Mouse (Mus musculus): ENCODE results near the gene Scaf1.

Scaf1 gene

GRCm38 (mm10) chr7:45046853-45047350 lies 30.7 kb upstream of the Scaf1 start:
- intact Hi-C loops (cut with DNase I) = no loop called here

- intact Hi-C loops (cut with DNase I) = no loop called here
Observed at GRCm38 (mm10) chr7:45045741-45046140, 29.6 kb upstream of the Scaf1 start.

GRCm38 (mm10) chr7:45043307-45043706 lies 27.1 kb upstream of the Scaf1 start:
- intact Hi-C loops (cut with DNase I) = no loop called here

DNA sequence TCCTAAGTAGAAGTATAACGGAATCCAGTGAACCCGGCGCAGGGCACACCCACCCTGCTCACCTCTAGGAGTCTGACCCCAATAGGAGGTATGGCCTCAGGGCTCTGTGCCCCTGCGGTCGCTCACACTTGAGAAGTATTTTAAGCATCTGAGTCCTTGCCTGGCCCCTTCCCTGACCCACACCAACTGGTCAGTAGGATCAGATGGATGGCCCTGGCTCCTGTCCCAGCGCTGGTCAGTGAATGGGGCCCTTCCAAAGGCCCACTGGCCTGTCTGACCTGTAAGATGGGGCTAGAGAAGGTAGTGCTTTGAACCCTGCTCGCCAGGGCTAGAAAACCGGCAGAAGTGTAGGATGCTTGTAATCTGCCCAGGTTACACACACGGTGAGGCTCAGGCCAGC lies 24.7 kb upstream of the Scaf1 start:
- intact Hi-C loops (cut with DNase I) = no loop called here

DNA sequence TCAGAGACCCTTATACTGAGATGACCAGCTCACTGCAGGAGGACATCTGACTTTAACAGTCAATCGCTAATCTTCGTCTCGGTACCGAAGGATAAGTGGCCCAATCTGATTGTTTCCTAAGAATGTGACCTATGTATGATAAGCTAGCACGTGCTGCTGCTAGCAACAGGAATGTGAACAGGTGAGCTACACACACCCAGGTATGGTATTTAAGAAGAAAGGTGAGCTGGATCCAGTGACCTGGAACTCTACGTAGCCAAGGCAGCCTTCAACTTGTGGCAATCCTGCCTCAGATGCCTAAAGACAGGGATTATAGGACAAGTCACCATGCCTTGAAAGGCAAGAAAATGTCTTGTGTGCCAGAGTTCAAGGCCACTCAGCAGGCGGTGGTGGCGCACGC lies 22.2 kb upstream of the Scaf1 start:
- intact Hi-C loops (cut with DNase I) = loop anchor here (5.0 kb wide), 1 partner anchor 34 kb away; no protein-coding TSS in a partner anchor

GRCm38 (mm10) chr7:45037720-45038361 lies 21.7 kb upstream of the Scaf1 start:
- intact Hi-C loops (cut with DNase I) = loop anchor here (5.0 kb wide), 1 partner anchor 34 kb away; no protein-coding TSS in a partner anchor

DNA sequence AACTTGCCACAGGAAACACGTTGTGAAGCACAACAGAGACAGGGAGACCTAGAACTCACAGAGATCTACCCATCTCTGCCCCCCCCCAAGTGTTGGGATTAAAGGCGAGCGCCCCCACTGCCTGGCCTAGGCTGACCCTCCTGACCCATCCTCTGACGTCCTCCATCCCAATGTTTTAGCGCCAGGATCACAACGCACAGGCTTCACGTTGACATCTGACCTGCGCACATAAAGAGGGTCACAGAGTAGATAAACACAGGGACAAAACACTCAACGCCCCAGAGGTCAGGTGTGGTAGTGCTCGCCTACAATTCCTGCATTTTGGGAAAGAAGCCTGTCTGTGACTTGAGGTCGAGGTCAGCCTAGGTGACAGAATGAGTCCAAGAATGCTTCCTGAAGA lies 20.5 kb upstream of the Scaf1 start:
- intact Hi-C loops (cut with DNase I) = loop anchor here (5.0 kb wide), 1 partner anchor 36 kb away; no protein-coding TSS in a partner anchor

DNA sequence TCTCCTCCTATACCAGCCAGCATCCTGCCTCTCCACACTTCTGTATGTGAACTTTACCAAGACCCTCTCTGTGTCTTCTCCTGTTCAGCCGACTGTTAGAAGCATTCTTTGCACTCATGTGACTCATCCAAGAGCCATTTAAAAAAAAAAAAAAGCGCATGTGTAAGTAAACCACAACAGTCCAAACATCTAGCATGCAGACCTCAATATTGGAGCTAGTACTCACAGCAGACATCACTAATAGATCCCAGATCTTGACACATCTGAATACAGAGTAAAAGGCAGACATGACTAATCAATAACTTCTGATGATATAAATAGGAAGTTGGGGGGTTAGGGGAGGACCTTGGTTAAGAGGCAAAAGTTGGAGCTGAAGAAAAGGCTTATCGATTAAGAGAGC lies 19.5 kb upstream of the Scaf1 start:
- intact Hi-C loops (cut with DNase I) = loop anchor here (5.0 kb wide), 1 partner anchor 37 kb away; no protein-coding TSS in a partner anchor

GRCm38 (mm10) chr7:45033722-45034359 lies 17.7 kb upstream of the Scaf1 start:
- intact Hi-C loops (cut with DNase I) = no loop called here

- intact Hi-C loops (cut with DNase I) = no loop called here
Observed at GRCm38 (mm10) chr7:45030857-45031256, 14.7 kb upstream of the Scaf1 start.

GRCm38 (mm10) chr7:45029995-45030394 lies 13.8 kb upstream of the Scaf1 start:
- intact Hi-C loops (cut with DNase I) = no loop called here

GRCm38 (mm10) chr7:45028351-45028750 lies 12.2 kb upstream of the Scaf1 start:
- intact Hi-C loops (cut with DNase I) = no loop called here

DNA sequence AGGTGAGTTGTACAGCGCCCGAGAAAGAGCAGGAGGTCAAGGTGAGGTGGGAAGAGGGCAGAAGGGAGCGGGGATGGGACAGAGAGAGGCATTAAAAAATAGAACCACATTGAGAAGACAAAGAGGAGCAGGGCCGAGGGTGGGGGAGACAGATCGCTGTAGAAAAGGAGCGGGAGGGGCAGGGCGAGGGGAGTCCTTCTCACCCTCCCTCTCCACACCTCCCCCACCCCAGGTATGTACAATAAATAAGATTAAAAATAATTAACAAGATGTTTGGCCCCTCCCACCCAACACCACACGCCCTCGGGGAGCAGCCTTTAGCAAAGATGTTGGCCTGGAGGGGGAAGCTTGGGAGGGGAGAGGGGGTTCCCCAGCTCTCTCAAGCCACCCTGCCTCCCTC lies 11.6 kb upstream of the Scaf1 start:
- intact Hi-C loops (cut with DNase I) = no loop called here

- intact Hi-C loops (cut with DNase I) = no loop called here
Observed at GRCm38 (mm10) chr7:45026256-45026655, 10.1 kb upstream of the Scaf1 start.

DNA sequence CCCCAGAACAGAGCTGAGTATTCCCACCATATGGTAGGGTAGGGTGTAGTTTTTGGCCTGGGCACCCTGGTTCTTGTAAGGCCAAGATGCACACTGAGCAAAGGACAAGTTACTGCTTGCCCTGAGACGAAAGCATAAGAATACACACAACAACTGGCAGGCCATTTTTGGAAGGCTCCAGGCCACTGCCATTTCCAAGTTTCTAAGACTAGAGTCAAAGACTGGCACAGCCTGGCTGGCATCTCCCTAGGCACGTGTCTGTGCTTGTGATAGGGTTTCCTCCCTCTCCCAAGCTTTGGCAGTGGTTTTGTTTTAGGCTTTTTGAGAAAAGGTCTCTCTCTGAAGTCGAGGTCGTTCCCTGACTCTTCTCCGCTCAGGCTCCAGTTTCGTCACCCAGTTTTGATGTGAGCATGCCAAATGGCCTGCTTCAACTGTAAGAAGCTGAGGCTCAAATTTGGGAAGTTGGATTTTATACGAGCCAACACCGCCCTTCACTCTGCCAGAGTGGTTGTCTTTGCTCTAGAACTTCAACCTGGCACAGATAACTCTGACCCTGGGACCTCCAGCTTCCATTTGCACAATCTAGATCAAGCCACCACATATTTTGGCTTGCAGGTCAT lies 9.5 kb upstream of the Scaf1 start:
- intact Hi-C loops (cut with DNase I) = no loop called here

DNA sequence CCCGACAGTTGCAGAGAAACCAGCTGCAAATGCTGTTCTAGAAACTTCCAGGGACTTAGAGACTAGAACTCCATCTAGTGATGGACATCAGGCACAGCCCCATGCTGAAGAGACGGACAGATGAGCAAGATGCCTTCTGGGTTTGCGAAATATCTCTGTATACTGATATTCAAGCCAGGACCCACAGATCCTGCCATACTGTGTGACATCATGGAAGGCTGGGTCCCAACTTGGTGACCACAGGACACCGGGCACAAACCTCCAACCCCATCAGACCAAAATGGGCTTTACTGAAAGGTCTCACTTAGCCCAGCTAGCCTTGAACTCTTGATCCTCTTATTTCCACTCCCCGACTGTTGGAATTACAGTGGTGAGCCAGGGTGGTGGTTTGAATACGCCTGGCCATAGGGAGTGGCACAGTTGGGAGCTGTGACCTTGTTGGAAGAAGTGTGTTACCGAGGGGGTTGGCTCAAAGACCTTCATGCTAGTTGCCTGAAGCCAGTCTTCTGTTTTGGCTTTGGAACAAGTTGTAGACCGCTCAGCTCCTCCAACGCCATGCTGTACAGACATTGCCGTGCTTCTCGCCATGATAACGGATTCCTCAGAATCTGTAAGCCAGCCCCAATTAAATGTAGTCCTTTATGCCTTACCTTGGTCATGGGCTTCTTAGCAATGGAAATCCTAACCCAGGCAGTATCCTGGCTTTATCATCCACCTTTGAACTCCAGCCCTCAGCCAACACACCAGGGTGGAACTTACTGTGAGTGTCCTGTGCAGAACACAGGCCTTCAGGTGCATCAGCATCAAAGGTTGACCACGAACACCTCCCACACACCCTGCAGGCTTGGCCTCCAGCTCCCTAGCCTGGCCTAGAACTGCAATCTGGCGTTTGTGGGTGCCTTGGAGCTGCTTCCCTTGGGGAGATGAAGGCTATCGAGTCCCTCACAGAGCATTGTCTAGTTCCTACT lies 8.4 kb upstream of the Scaf1 start:
- intact Hi-C loops (cut with DNase I) = loop anchor here (5.0 kb wide), 1 partner anchor 48 kb away; no protein-coding TSS in a partner anchor

DNA sequence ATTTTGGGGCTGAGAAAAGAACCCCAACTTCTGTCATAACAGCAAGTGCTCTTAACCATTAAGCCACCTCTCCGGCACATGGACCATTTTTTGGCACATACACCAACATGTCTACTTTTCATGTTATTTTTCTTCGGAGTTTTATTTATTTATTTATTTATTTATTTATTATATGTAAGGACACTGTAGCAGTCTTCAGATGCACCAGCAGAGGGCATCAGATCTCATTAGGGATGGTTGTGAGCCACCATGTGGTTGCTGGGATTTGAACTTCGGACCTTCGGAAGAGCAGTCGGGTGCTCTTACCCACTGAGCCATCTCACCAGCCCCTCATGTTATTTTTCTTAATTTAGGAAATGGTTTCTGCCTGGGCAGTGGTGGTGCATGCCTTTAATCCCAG lies 7.5 kb upstream of the Scaf1 start:
- intact Hi-C loops (cut with DNase I) = loop anchor here (5.0 kb wide), 1 partner anchor 49 kb away; no protein-coding TSS in a partner anchor

- intact Hi-C loops (cut with DNase I) = loop anchor here (5.0 kb wide), 1 partner anchor 52 kb away; no protein-coding TSS in a partner anchor
Observed at GRCm38 (mm10) chr7:45020225-45020624, 4.1 kb upstream of the Scaf1 start.

DNA sequence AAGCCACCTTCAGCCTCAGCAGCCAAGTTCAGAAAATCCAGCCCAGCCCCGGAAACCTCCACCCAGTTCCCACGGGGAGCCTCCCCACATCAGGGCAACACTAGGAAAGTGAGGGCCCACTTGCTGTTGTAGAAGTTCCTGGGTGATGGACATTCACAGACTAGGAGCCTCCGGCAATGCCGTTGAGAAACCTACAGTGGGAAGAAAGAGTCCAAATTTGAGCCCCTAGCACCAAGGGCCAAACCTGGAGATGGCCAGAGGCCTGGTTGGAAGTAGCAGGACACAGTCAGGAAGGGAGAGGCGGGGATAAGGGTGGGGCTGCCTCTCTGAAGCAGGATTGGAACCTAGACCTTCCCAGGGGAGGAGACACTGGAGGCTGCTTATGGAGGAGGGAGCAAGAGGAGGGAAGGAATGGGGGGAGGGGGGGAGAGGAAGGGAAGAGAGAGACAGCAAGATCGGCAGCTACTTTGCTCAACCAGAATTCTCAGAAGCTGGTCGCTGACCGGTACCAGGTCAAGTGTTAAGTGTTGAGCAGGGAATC lies 2.9 kb upstream of the Scaf1 start:
- intact Hi-C loops (cut with DNase I) = loop anchor here (5.0 kb wide), 1 partner anchor 33 kb away; the partner anchor contains the start of gene Prr12

Measured in adrenal gland (tissue).